Mouse (Mus musculus) forebrain, embryonic 13.5 days (tissue): ENCODE data around the gene Fgd6. TPM values are rescaled to one million over a fixed set of nuclear protein-coding genes. Genes with fewer than 3 reads are reported as not detected.

Experiments
- ATAC-seq: fragments of 200-750 bp; cut with Nextera tagmentation; 2 replicates; pipeline ENCODE4 v1.8.0; 2017
- H3K27ac ChIP-seq: fragments of 300-500 bp; sonication (generic); 2 replicates; pipeline ENCODE4 v1.5.1; 2015; ENCODE audit warnings: inconsistent platforms, mild to moderate bottlenecking, moderate library complexity
- H3K27me3 ChIP-seq: fragments of 300-500 bp; sonication (generic); 2 replicates; pipeline ENCODE4 v1.6.1; 2015; ENCODE audit warnings: mild to moderate bottlenecking, inconsistent platforms
- H3K36me3 ChIP-seq: fragments of 300-500 bp; sonication (generic); 2 replicates; pipeline ENCODE4 v1.6.1; 2015; ENCODE audit warnings: mild to moderate bottlenecking, inconsistent platforms; ENCODE audit not compliant: poor library complexity, severe bottlenecking
- H3K4me1 ChIP-seq: fragments of 300-500 bp; sonication (generic); 2 replicates; pipeline ENCODE4 v1.6.1; 2015; ENCODE audit warnings: inconsistent platforms
- H3K4me2 ChIP-seq: fragments of 300-500 bp; sonication (generic); 2 replicates; pipeline ENCODE4 v1.6.1; 2015; ENCODE audit warnings: inconsistent platforms, mild to moderate bottlenecking, moderate library complexity
- H3K4me3 ChIP-seq: fragments of 300-500 bp; sonication (generic); 2 replicates; pipeline ENCODE4 v1.5.1; 2015; ENCODE audit warnings: mild to moderate bottlenecking, inconsistent platforms
- H3K9ac ChIP-seq: fragments of 300-500 bp; sonication (generic); 2 replicates; pipeline ENCODE4 v1.6.1; 2015; ENCODE audit warnings: mild to moderate bottlenecking, inconsistent platforms
- H3K9me3 ChIP-seq: fragments of 300-500 bp; sonication (generic); replicated peaks from 2 replicates; pipeline ENCODE4 v1.6.1; 2016; ENCODE audit warnings: inconsistent platforms
- WGBS: fragments of 180-500 bp; shearing (Covaris S2); methylation state at CpG from one replicate; pipeline ENCODE4 v1.1.7; 2015; 5-methylcytosine and 5-hydroxymethylcytosine counted together
- polyA plus RNA-seq: library from polyadenylated mRNA; unstranded; fragments of >200 nt; fragmentation: Nextera tagmentation; extraction: Ambion mirVana; gene quantifications from 2 replicates; pipeline ENCODE4 v1.2.1, GENCODE M21; 2015

The Fgd6 gene
- polyA plus RNA-seq, 1 experiment from 2014 or later, result 1.8 TPM

GRCm38 (mm10) chr10:94076966-94077825 lies 41.4 kb downstream of the Fgd6 start:
- Histone ChIP-seq H3K27ac (no peak overlapping the region), H3K9me3 (no peaks in the 10 kb centered on the region), H3K9ac (no peak overlapping the region), H3K36me3 (0 out of 2 replicates have a peak, but pooled peaks cover 3% of the 10 kb centered on the region), H3K4me3 (no peak overlapping the region), H3K4me1 (peaks cover 19% of the 10 kb centered on the region), H3K27me3 (no peaks in the 10 kb centered on the region), H3K4me2 (no peak overlapping the region)
- no peak for ATAC-seq
- 67% methylated on average over 14 of the region's 14 CpGs for WGBS

- H3K9me3 ChIP-seq, result no peaks in the 10 kb centered on the region
- 84% methylated on average over 3 of the region's 3 CpGs for whole genome bisulfite sequencing
- no peaks in the 10 kb centered on the region for H3K27me3 ChIP-seq
- no peaks in the 10 kb centered on the region for H3K36me3 ChIP-seq
- no peak overlapping the region for H3K4me2 ChIP-seq
- peaks cover 10% of the 10 kb centered on the region for H3K4me1 ChIP-seq
- no peak overlapping the region for H3K9ac ChIP-seq
- H3K27ac ChIP-seq, result no peak overlapping the region
- no peak overlapping the region for H3K4me3 ChIP-seq
- ATAC-seq, result no peak
These were observed 44.9 kb downstream of the Fgd6 start for GRCm38 (mm10) chr10:94080740-94081139.

GRCm38 (mm10) chr10:94082040-94082734 lies 46.4 kb downstream of the Fgd6 start:
- no peak overlapping the region for H3K4me3 ChIP-seq
- H3K36me3 ChIP-seq, result no peaks in the 10 kb centered on the region
- H3K9me3 ChIP-seq, result no peaks in the 10 kb centered on the region
- ATAC-seq, result no peak
- no peak overlapping the region for H3K27ac ChIP-seq
- no peak overlapping the region for H3K9ac ChIP-seq
- H3K4me2 ChIP-seq, result no peak overlapping the region
- H3K27me3 ChIP-seq, result no peaks in the 10 kb centered on the region
- 26% methylated on average over 7 of the region's 7 CpGs for WGBS
- H3K4me1 ChIP-seq, result peaks cover 9% of the 10 kb centered on the region

GRCm38 (mm10) chr10:94086315-94086714 lies 50.5 kb downstream of the Fgd6 start:
- Histone ChIP-seq H3K4me1 (peaks cover 5% of the 10 kb centered on the region; the same call in 1 of the 2 replicates), H3K9ac (no peak overlapping the region), H3K27me3 (no peaks in the 10 kb centered on the region), H3K36me3 (no peaks in the 10 kb centered on the region), H3K27ac (no peak overlapping the region), H3K4me2 (no peak overlapping the region), H3K4me3 (no peak overlapping the region), H3K9me3 (no peaks in the 10 kb centered on the region)
- no peak for ATAC-seq
- 67% methylated on average over 8 of the region's 8 CpGs for WGBS

- WGBS, result 38% methylated on average over 9 of the region's 11 CpGs
- Histone ChIP-seq H3K36me3 (0 out of 2 replicates have a peak, but pooled peaks cover 4% of the 10 kb centered on the region), H3K9ac (no peak overlapping the region), H3K4me2 (peak overlapping the region; percentile 4; the same call in 1 of the 2 replicates), H3K27ac (no peak overlapping the region; the same call in 1 of the 2 replicates), H3K27me3 (no peaks in the 10 kb centered on the region), H3K4me3 (no peak overlapping the region), H3K4me1 (peaks cover 5% of the 10 kb centered on the region; the same call in 1 of the 2 replicates), H3K9me3 (0 out of 2 replicates have a peak, but pooled peaks cover 3% of the 10 kb centered on the region)
- peak; percentile 68; the same call in 1 of the 2 replicates for ATAC-seq
These were observed 51.7 kb downstream of the Fgd6 start for GRCm38 (mm10) chr10:94087367-94088077.

GRCm38 (mm10) chr10:94090032-94090431 lies 54.2 kb downstream of the Fgd6 start:
- no peak for ATAC-seq
- 91% methylated on average over 3 of the region's 3 CpGs for WGBS
- H3K27ac ChIP-seq, result no peak overlapping the region

GRCm38 (mm10) chr10:94093534-94093933 lies 57.7 kb downstream of the Fgd6 start:
- 65% methylated on average over 5 of the region's 5 CpGs for WGBS
- no peak overlapping the region for H3K9ac ChIP-seq
- no peak overlapping the region for H3K27ac ChIP-seq
- no peak overlapping the region for H3K4me2 ChIP-seq
- no peak overlapping the region for H3K4me3 ChIP-seq
- no peaks in the 10 kb centered on the region for H3K4me1 ChIP-seq
- H3K9me3 ChIP-seq, result 0 out of 2 replicates have a peak, but pooled peaks cover 3% of the 10 kb centered on the region
- no peaks in the 10 kb centered on the region for H3K27me3 ChIP-seq
- H3K36me3 ChIP-seq, result 0 out of 2 replicates have a peak, but pooled peaks cover 4% of the 10 kb centered on the region
- ATAC-seq, result no peak

More at GRCm38 (mm10) chr10:94090032-94090431, 54.2 kb downstream of the Fgd6 start:
- H3K4me2 ChIP-seq, result no peak overlapping the region
- H3K9ac ChIP-seq, result no peak overlapping the region
- 0 out of 2 replicates have a peak, but pooled peaks cover 3% of the 10 kb centered on the region for H3K9me3 ChIP-seq
- H3K36me3 ChIP-seq, result 0 out of 2 replicates have a peak, but pooled peaks cover 4% of the 10 kb centered on the region
- H3K4me3 ChIP-seq, result no peak overlapping the region
- no peaks in the 10 kb centered on the region for H3K27me3 ChIP-seq
- H3K4me1 ChIP-seq, result peaks cover 5% of the 10 kb centered on the region; the same call in 1 of the 2 replicates

GRCm38 (mm10) chr10:94095743-94096465 lies 60.1 kb downstream of the Fgd6 start:
- no peak overlapping the region for H3K4me3 ChIP-seq
- ATAC-seq, result no peak
- no peak overlapping the region for H3K27ac ChIP-seq
- H3K4me1 ChIP-seq, result no peaks in the 10 kb centered on the region
- H3K9me3 ChIP-seq, result 0 out of 2 replicates have a peak, but pooled peaks cover 3% of the 10 kb centered on the region
- 84% methylated on average over 17 of the region's 17 CpGs for WGBS
- H3K27me3 ChIP-seq, result no peaks in the 10 kb centered on the region
- H3K9ac ChIP-seq, result no peak overlapping the region
- no peak overlapping the region for H3K4me2 ChIP-seq
- 0 out of 2 replicates have a peak, but pooled peaks cover 4% of the 10 kb centered on the region for H3K36me3 ChIP-seq

- 59% methylated on average over 3 of the region's 3 CpGs for whole genome bisulfite sequencing
- no peak for ATAC-seq
- H3K4me3 ChIP-seq, result no peak overlapping the region
- no peak overlapping the region for H3K4me2 ChIP-seq
- no peaks in the 10 kb centered on the region for H3K9me3 ChIP-seq
- H3K4me1 ChIP-seq, result no peaks in the 10 kb centered on the region
- H3K27ac ChIP-seq, result no peak overlapping the region
- no peak overlapping the region for H3K9ac ChIP-seq
- H3K36me3 ChIP-seq, result 0 out of 2 replicates have a peak, but pooled peaks cover under 1% of the 10 kb centered on the region
- H3K27me3 ChIP-seq, result no peaks in the 10 kb centered on the region
These were observed 61.5 kb downstream of the Fgd6 start for GRCm38 (mm10) chr10:94097081-94097845.

GRCm38 (mm10) chr10:94098100-94098499 lies 62.3 kb downstream of the Fgd6 start:
- H3K4me2 ChIP-seq, result no peak overlapping the region
- H3K4me1 ChIP-seq, result no peaks in the 10 kb centered on the region
- H3K27me3 ChIP-seq, result no peaks in the 10 kb centered on the region
- no peak overlapping the region for H3K27ac ChIP-seq
- H3K9ac ChIP-seq, result no peak overlapping the region
- ATAC-seq, result no peak
- no peaks in the 10 kb centered on the region for H3K9me3 ChIP-seq
- no peak overlapping the region for H3K4me3 ChIP-seq
- 82% methylated on average over 3 of the region's 3 CpGs for WGBS
- H3K36me3 ChIP-seq, result no peaks in the 10 kb centered on the region
